Mouse (Mus musculus): Measurements from ENCODE around the gene Olfr1387. TPM values are rescaled to one million over a fixed set of nuclear protein-coding genes. Genes with fewer than 3 reads are reported as not detected.

Gene Olfr1387
- polyA plus RNA-seq, 1 experiment from 2014 or later: not detected

Other genes starting within 250 kb of the Olfr1387 start
- 30.2 and 30.3 TPM in 2 replicates for gene Mgat1, start 211.2 kb upstream of the Olfr1387 start, polyA plus RNA-seq (2015; fragmentation: Nextera tagmentation; extraction: Ambion mirVana)
- gene Olfr1393, start 177.0 kb upstream of the Olfr1387 start, polyA plus RNA-seq (2015; fragmentation: Nextera tagmentation; extraction: Ambion mirVana): not detected in 2 replicates
- gene Olfr1392, start 170.1 kb upstream of the Olfr1387 start, polyA plus RNA-seq (2015; fragmentation: Nextera tagmentation; extraction: Ambion mirVana): not detected in 2 replicates
- not detected in 2 replicates for gene Olfr10, start 150.6 kb upstream of the Olfr1387 start, polyA plus RNA-seq (2015; fragmentation: Nextera tagmentation; extraction: Ambion mirVana)
- gene Olfr1391, start 132.6 kb upstream of the Olfr1387 start, polyA plus RNA-seq (2015; fragmentation: Nextera tagmentation; extraction: Ambion mirVana): not detected in 2 replicates
- gene Olfr1390, start 120.2 kb upstream of the Olfr1387 start, polyA plus RNA-seq (2015; fragmentation: Nextera tagmentation; extraction: Ambion mirVana): not detected in 2 replicates
- not detected in 2 replicates for gene Olfr1389, start 32.3 kb upstream of the Olfr1387 start, polyA plus RNA-seq (2015; fragmentation: Nextera tagmentation; extraction: Ambion mirVana)
- gene Olfr1388, start 18.7 kb upstream of the Olfr1387 start, polyA plus RNA-seq (2015; fragmentation: Nextera tagmentation; extraction: Ambion mirVana): 0.05 and 0.13 TPM in 2 replicates
- not detected in 2 replicates for gene Olfr1386, start 9.7 kb downstream of the Olfr1387 start, polyA plus RNA-seq (2015; fragmentation: Nextera tagmentation; extraction: Ambion mirVana)
- gene Olfr1385, start 33.7 kb downstream of the Olfr1387 start, polyA plus RNA-seq (2015; fragmentation: Nextera tagmentation; extraction: Ambion mirVana): not detected in 2 replicates
- gene Olfr1384, start 51.4 kb downstream of the Olfr1387 start, polyA plus RNA-seq (2015; fragmentation: Nextera tagmentation; extraction: Ambion mirVana): not detected in 2 replicates
- not detected in 2 replicates for gene Olfr1383, start 64.3 kb downstream of the Olfr1387 start, polyA plus RNA-seq (2015; fragmentation: Nextera tagmentation; extraction: Ambion mirVana)
- not detected in 2 replicates for gene Olfr1382, start 72.9 kb downstream of the Olfr1387 start, polyA plus RNA-seq (2015; fragmentation: Nextera tagmentation; extraction: Ambion mirVana)
- gene Olfr1381, start 88.1 kb downstream of the Olfr1387 start, polyA plus RNA-seq (2015; fragmentation: Nextera tagmentation; extraction: Ambion mirVana): not detected in 2 replicates
- not detected in 2 replicates for gene Olfr1380, start 101.5 kb downstream of the Olfr1387 start, polyA plus RNA-seq (2015; fragmentation: Nextera tagmentation; extraction: Ambion mirVana)
- gene Flt4, start 153.9 kb downstream of the Olfr1387 start, polyA plus RNA-seq (2015; fragmentation: Nextera tagmentation; extraction: Ambion mirVana): 1.4 TPM in 2 replicates
- not detected in 2 replicates for gene Scgb3a1, start 208.3 kb downstream of the Olfr1387 start, polyA plus RNA-seq (2015; fragmentation: Nextera tagmentation; extraction: Ambion mirVana)

Data from forebrain, embryonic 15.5 days (tissue).